Mouse (Mus musculus): Measurements from ENCODE around the gene Sema5a. TPM values are rescaled to one million over a fixed set of nuclear protein-coding genes. Genes with fewer than 3 reads are reported as not detected.

Sema5a gene
- polyA plus RNA-seq, 1 experiment from 2014 or later: 10.0 TPM

DNA sequence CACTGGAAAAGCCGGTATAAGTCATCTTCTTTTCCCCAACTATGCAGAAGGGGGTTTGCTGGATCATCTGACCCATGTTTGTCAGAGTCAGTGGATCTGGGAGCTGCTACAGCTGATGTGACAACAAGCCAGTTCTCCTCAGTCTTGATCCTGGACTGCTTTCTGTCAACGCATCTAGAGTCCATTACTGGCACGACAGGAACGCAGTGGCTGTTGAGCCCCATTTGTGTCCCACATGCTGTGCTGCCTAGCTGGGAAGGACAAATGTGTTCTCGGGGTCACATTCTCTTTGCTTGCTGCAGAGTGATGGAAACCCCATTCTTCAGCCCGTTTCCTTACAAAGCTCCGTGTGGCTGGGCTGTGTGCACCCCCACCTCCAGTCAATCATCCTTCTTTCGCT lies 12.7 kb downstream of the Sema5a start:
- Histone ChIP-seq H3K9ac (ENCODE audit: low read length) (0 out of 2 replicates have a peak overlapping the region, but pooled peaks have one; percentile 5), H3K27me3 (ENCODE audit: control insufficient read depth, insufficient read depth, low read length) (no peaks in the 10 kb centered on the region)
- WGBS: 28% methylated on average over 8 of the region's 8 CpGs

DNA sequence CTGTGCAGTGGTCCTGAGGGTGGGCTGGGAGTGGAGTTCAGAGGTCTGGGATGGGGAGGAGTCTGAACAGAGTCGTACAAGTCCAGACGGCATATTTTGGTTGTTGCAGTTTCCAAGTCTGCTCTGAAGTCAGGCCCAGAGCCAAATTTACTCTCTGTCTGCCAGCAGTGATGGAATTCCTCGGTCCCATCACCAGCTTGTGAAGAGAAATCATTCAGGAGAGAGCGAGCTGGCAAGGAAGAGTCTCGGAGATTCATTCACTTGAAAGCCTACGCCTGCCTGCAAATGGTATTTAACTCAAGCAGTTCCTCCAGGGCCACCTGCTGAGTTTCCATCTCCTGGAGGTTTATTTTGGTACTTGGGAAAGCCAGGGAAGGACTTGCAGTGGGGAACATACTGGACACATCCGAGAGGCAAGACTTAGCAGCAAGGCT lies 13.3 kb downstream of the Sema5a start:
- ATAC-seq (ENCODE audit: insufficient number of reproducible peaks, insufficient read depth, low FRiP score, low read depth): 0 out of 2 replicates have a peak, but pooled peaks have one; percentile 47
- Histone ChIP-seq H3K9ac (ENCODE audit: low read length) (0 out of 2 replicates have a peak overlapping the region, but pooled peaks have one; percentile 5), H3K36me3 (ENCODE audit: control insufficient read depth, insufficient read depth, low read length) (no peaks in the 10 kb centered on the region), H3K27me3 (ENCODE audit: control insufficient read depth, insufficient read depth, low read length) (no peaks in the 10 kb centered on the region), H3K4me3 (ENCODE audit: control insufficient read depth in 1 of 2, insufficient read depth in 1 of 2, low read depth in 1 of 2, low read length in 2 of 2) (no peak overlapping the region), H3K27ac (replicated peaks in 1 of 2; ENCODE audit: control insufficient read depth in 1 of 2, insufficient read depth in 1 of 2, low read depth in 2 of 2, low read length in 2 of 2) (peak overlapping the region; percentile 68 to 83), H3K4me2 (ENCODE audit: low read length) (peak overlapping the region; percentile 47), H3K9me3 (ENCODE audit: control insufficient read depth, low read length) (0 out of 2 replicates have a peak, but pooled peaks cover 3% of the 10 kb centered on the region), H3K4me1 (ENCODE audit: control insufficient read depth in 2 of 2, insufficient read depth in 2 of 2, low read length in 2 of 2) (peaks cover 13 to 33% of the 10 kb centered on the region in 2 experiments)
- 23% methylated on average over 7 of the region's 7 CpGs for WGBS

More for the DNA sequence above, 12.7 kb downstream of the Sema5a start:
- ATAC-seq (ENCODE audit: insufficient number of reproducible peaks, insufficient read depth, low FRiP score, low read depth): peak; percentile 56; the same call in 1 of the 2 replicates
- H3K4me3 ChIP-seq (ENCODE audit: control insufficient read depth in 1 of 2, insufficient read depth in 1 of 2, low read depth in 1 of 2, low read length in 2 of 2): no peak overlapping the region
- H3K27ac ChIP-seq (replicated peaks in 1 of 2; ENCODE audit: control insufficient read depth in 1 of 2, insufficient read depth in 1 of 2, low read depth in 2 of 2, low read length in 2 of 2): peak overlapping the region; percentile 68 to 83
- H3K9me3 ChIP-seq (ENCODE audit: control insufficient read depth, low read length): 0 out of 2 replicates have a peak, but pooled peaks cover 3% of the 10 kb centered on the region
- no peaks in the 10 kb centered on the region for H3K36me3 ChIP-seq (ENCODE audit: control insufficient read depth, insufficient read depth, low read length)
- peaks cover 13 to 33% of the 10 kb centered on the region in 2 experiments for H3K4me1 ChIP-seq (ENCODE audit: control insufficient read depth in 2 of 2, insufficient read depth in 2 of 2, low read length in 2 of 2)
- peak overlapping the region; percentile 47 for H3K4me2 ChIP-seq (ENCODE audit: low read length)

DNA sequence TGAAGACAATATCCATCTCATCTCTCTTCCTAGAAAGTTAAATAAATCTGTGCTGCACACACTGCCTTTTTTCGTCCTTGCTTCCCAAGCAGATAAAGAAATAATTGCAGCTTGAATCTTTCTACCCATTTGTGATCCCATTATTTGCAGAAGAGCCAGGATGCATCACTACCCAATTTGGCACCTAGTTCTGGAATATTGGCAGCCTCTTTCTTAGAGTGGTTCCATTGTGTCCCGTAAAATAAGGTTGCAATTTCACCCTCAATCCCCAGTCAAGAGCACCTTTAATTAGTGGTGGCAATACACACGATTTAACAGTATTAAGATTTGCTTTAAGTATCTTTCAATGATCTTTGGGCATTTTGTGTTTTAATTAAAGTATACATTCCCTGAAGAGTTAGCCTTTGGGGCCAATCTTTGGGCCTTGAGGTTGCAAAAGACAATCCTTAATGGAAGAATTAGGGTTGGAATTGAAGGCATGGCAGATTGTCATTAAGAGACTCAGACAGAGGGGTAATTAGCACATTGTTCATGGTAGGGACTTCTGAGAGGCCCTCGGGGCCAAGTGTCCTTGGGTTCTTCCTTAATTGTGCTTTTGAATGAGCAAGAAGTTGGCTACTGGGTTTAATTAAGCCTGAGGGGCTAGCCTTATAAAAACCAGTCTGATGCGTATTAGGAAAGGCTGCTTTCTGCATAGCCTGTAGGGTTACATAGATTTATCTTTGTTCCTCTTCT lies 14.9 kb downstream of the Sema5a start:
- Histone ChIP-seq H3K27me3 (ENCODE audit: control insufficient read depth, insufficient read depth, low read length) (no peaks in the 10 kb centered on the region), H3K4me3 (ENCODE audit: control insufficient read depth in 1 of 2, insufficient read depth in 1 of 2, low read depth in 1 of 2, low read length in 2 of 2) (no peak overlapping the region), H3K36me3 (ENCODE audit: control insufficient read depth, insufficient read depth, low read length) (no peaks in the 10 kb centered on the region), H3K4me2 (ENCODE audit: low read length) (no peak overlapping the region), H3K27ac (replicated peaks in 1 of 2; ENCODE audit: control insufficient read depth in 1 of 2, insufficient read depth in 1 of 2, low read depth in 2 of 2, low read length in 2 of 2) (no peak overlapping the region), H3K9ac (ENCODE audit: low read length) (no peak overlapping the region), H3K4me1 (ENCODE audit: control insufficient read depth in 2 of 2, insufficient read depth in 2 of 2, low read length in 2 of 2) (peaks cover 21 to 46% of the 10 kb centered on the region in 2 experiments), H3K9me3 (ENCODE audit: control insufficient read depth, low read length) (no peaks in the 10 kb centered on the region)
- WGBS: 88% methylated on average over 5 of the region's 5 CpGs
- ATAC-seq (ENCODE audit: insufficient number of reproducible peaks, insufficient read depth, low FRiP score, low read depth): no peak

- Histone ChIP-seq H3K27ac (replicated peaks in 1 of 2; ENCODE audit: control insufficient read depth in 1 of 2, insufficient read depth in 1 of 2, low read depth in 2 of 2, low read length in 2 of 2) (no peak overlapping the region), H3K4me1 (ENCODE audit: control insufficient read depth in 2 of 2, insufficient read depth in 2 of 2, low read length in 2 of 2) (peaks cover 33 to 60% of the 10 kb centered on the region in 2 experiments)
These were observed 16.3 kb downstream of the Sema5a start for GRCm38 (mm10) chr15:32260942-32261341.

DNA sequence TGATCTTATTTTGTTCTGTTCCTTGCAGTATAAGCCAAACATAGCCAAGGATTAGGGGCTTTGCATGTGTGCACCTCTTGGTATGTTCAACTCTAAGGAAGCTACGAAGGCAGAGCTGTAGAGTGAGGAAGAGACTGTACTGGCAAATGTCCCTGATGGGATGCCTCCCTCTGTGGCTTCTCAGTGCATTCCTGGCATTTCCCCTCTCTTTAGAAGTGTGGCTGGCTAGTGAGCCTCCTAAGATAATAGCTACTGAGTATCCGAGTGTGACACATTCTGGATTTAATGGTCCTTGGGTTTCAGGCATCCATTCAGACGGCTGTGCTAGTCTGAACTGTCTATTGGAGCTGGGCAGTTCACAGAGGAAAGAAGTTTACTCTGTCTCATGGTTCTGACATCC lies 19.0 kb downstream of the Sema5a start:
- Histone ChIP-seq H3K4me1 (ENCODE audit: control insufficient read depth in 2 of 2, insufficient read depth in 2 of 2, low read length in 2 of 2) (peaks cover 33 to 54% of the 10 kb centered on the region in 2 experiments), H3K4me3 (ENCODE audit: control insufficient read depth in 1 of 2, insufficient read depth in 1 of 2, low read depth in 1 of 2, low read length in 2 of 2) (no peak overlapping the region), H3K27me3 (ENCODE audit: control insufficient read depth, insufficient read depth, low read length) (no peaks in the 10 kb centered on the region), H3K4me2 (ENCODE audit: low read length) (no peak overlapping the region), H3K36me3 (ENCODE audit: control insufficient read depth, insufficient read depth, low read length) (no peaks in the 10 kb centered on the region), H3K9me3 (ENCODE audit: control insufficient read depth, low read length) (no peaks in the 10 kb centered on the region), H3K27ac (replicated peaks in 1 of 2; ENCODE audit: control insufficient read depth in 1 of 2, insufficient read depth in 1 of 2, low read depth in 2 of 2, low read length in 2 of 2) (peak overlapping the region in 1 of 2 experiments; percentile 11; a peak in 1 of 4 replicates), H3K9ac (ENCODE audit: low read length) (no peak overlapping the region)
- no peak for ATAC-seq (ENCODE audit: insufficient number of reproducible peaks, insufficient read depth, low FRiP score, low read depth)
- WGBS: 27% methylated on average over 3 of the region's 3 CpGs

More at GRCm38 (mm10) chr15:32260942-32261341, 16.3 kb downstream of the Sema5a start:
- WGBS: 74% methylated on average over 5 of the region's 5 CpGs
- no peak overlapping the region for H3K9ac ChIP-seq (ENCODE audit: low read length)
- H3K27me3 ChIP-seq (ENCODE audit: control insufficient read depth, insufficient read depth, low read length): no peaks in the 10 kb centered on the region
- no peaks in the 10 kb centered on the region for H3K9me3 ChIP-seq (ENCODE audit: control insufficient read depth, low read length)
- H3K36me3 ChIP-seq (ENCODE audit: control insufficient read depth, insufficient read depth, low read length): no peaks in the 10 kb centered on the region
- no peak overlapping the region for H3K4me2 ChIP-seq (ENCODE audit: low read length)
- no peak overlapping the region for H3K4me3 ChIP-seq (ENCODE audit: control insufficient read depth in 1 of 2, insufficient read depth in 1 of 2, low read depth in 1 of 2, low read length in 2 of 2)
- no peak for ATAC-seq (ENCODE audit: insufficient number of reproducible peaks, insufficient read depth, low FRiP score, low read depth)

- H3K36me3 ChIP-seq (ENCODE audit: control insufficient read depth, insufficient read depth, low read length): no peaks in the 10 kb centered on the region
- peaks cover 33 to 54% of the 10 kb centered on the region in 2 experiments for H3K4me1 ChIP-seq (ENCODE audit: control insufficient read depth in 2 of 2, insufficient read depth in 2 of 2, low read length in 2 of 2)
- no peaks in the 10 kb centered on the region for H3K9me3 ChIP-seq (ENCODE audit: control insufficient read depth, low read length)
- 0 out of 2 replicates have a peak, but pooled peaks have one; percentile 5 for ATAC-seq (ENCODE audit: insufficient number of reproducible peaks, insufficient read depth, low FRiP score, low read depth)
- H3K27ac ChIP-seq (replicated peaks in 1 of 2; ENCODE audit: control insufficient read depth in 1 of 2, insufficient read depth in 1 of 2, low read depth in 2 of 2, low read length in 2 of 2): peak overlapping the region; percentile 47 to 85; a peak in 3 of 4 replicates
- 61% methylated on average over 7 of the region's 7 CpGs for WGBS
- 0 out of 2 replicates have a peak overlapping the region, but pooled peaks have one; percentile 20 for H3K4me2 ChIP-seq (ENCODE audit: low read length)
- no peak overlapping the region for H3K4me3 ChIP-seq (ENCODE audit: control insufficient read depth in 1 of 2, insufficient read depth in 1 of 2, low read depth in 1 of 2, low read length in 2 of 2)
- H3K9ac ChIP-seq (ENCODE audit: low read length): no peak overlapping the region
- H3K27me3 ChIP-seq (ENCODE audit: control insufficient read depth, insufficient read depth, low read length): no peaks in the 10 kb centered on the region
These were observed 20.3 kb downstream of the Sema5a start for GRCm38 (mm10) chr15:32264822-32265377.

DNA sequence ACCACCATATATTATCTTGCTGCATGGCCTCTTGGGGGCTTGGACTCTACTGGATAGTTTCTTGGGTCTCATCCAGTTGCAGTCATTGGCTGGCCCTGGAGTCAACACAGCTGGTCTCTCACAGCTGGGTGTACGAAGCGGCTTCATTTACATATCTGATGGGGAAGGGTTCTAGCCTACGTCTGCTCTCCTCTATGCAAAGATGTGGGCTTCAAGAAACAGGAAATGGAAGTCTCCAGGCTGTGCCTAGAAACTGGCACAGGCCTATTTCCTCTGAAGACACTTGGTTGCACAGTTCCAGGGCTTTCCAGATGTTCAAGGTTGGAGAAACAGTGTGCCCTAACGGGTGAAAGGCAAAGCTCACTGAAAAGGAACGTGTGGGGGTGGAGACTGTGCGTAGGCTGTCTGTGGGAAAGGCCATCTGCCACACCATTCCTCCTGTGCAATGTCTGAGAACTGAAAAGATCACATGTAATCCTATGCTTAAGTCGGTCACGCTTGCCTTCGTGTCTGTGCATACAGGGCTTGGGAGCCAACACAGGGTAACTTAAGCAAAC lies 20.8 kb downstream of the Sema5a start:
- WGBS: 56% methylated on average over 9 of the region's 9 CpGs
- H3K9ac ChIP-seq (ENCODE audit: low read length): no peak overlapping the region
- peak; percentile 20; the same call in 1 of the 2 replicates for ATAC-seq (ENCODE audit: insufficient number of reproducible peaks, insufficient read depth, low FRiP score, low read depth)

More for the DNA sequence above, 20.8 kb downstream of the Sema5a start:
- Histone ChIP-seq H3K27me3 (ENCODE audit: control insufficient read depth, insufficient read depth, low read length) (no peaks in the 10 kb centered on the region), H3K27ac (replicated peaks in 1 of 2; ENCODE audit: control insufficient read depth in 1 of 2, insufficient read depth in 1 of 2, low read depth in 2 of 2, low read length in 2 of 2) (peak overlapping the region; percentile 46 to 85), H3K9me3 (ENCODE audit: control insufficient read depth, low read length) (no peaks in the 10 kb centered on the region), H3K4me1 (ENCODE audit: control insufficient read depth in 2 of 2, insufficient read depth in 2 of 2, low read length in 2 of 2) (peaks cover 34 to 53% of the 10 kb centered on the region in 2 experiments), H3K4me3 (ENCODE audit: control insufficient read depth in 1 of 2, insufficient read depth in 1 of 2, low read depth in 1 of 2, low read length in 2 of 2) (no peak overlapping the region), H3K4me2 (ENCODE audit: low read length) (no peak overlapping the region), H3K36me3 (ENCODE audit: control insufficient read depth, insufficient read depth, low read length) (no peaks in the 10 kb centered on the region)

All from heart, embryonic 14.5 days (tissue).